Mouse (Mus musculus): ENCODE data around the gene Hes3. TPM values are rescaled to one million over a fixed set of nuclear protein-coding genes. Genes with fewer than 3 reads are reported as not detected.

Hes3 gene
- polyA plus RNA-seq, 1 experiment from 2014 or later: 0.09 TPM

DNA sequence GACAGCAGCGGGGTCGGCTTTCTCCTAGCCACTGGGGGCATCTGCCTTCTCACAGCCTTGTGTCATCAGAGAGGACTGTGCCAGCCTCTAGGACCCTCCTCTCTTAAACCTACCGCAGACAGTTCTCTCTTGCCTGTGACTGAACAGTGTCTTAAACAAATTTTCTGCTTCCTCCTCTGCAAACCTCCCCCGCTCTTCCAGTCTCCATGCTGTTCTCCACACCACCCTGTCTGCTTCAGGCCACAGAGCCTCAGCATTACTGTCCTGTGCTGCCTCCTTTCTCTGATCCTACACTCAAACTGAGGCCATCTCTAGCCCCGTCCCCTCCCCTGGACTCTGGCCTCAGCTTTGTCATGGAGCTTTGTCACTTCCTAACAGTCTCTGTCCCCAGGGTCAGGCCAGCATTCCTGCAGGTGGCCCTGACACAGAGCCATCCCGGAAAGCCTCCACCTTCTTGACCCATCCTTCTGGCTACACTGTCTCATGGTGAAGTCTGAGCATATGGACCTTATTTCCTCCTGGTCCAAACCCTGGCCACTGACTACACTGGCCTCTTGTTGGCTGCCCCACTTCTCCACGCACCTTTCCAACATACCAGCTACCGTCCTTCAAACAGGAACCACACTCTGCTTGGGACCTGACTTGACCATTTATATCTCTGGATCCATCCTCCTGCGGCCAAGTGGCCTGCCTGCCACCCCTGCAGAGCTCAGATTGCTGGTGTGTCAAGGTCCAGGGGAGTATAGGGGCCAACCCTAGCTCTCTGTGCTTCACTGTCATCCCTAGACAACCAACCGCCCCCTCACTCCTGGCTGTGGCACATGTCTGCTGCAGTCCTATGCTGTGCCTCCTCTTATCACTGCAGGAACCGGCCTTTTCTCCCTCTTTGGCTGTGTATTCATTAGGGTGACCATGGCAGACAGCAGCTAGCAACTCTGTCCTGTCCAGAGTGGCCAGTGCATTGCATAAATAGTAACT is 46.6 kb downstream of the Hes3 start:
- Histone ChIP-seq H3K4me3 (no peak overlapping the region), H3K9me3 (no peaks in the 10 kb centered on the region), H3K27ac (no peak overlapping the region), H3K36me3 (no peaks in the 10 kb centered on the region), H3K27me3 (no peaks in the 10 kb centered on the region), H3K4me2 (replicated peaks) (no peak overlapping the region), H3K4me1 (no peaks in the 10 kb centered on the region; the same call in 1 of the 2 replicates), H3K9ac (no peak overlapping the region)
- no peak for ATAC-seq (ENCODE audit: insufficient number of reproducible peaks, insufficient read depth, low FRiP score, low TSS enrichment)
- 68% methylated on average over 11 of the region's 11 CpGs for WGBS

GRCm38 (mm10) chr4:152243969-152244368 is 47.5 kb downstream of the Hes3 start:
- WGBS: 91% methylated on average over 8 of the region's 8 CpGs

GRCm38 (mm10) chr4:152243241-152243891 is 48.1 kb downstream of the Hes3 start:
- WGBS: 77% methylated on average over 9 of the region's 9 CpGs
- Histone ChIP-seq H3K4me2 (replicated peaks) (no peak overlapping the region), H3K4me1 (no peaks in the 10 kb centered on the region; the same call in 1 of the 2 replicates), H3K27me3 (no peaks in the 10 kb centered on the region), H3K27ac (no peak overlapping the region), H3K9ac (no peak overlapping the region), H3K9me3 (no peaks in the 10 kb centered on the region), H3K36me3 (no peaks in the 10 kb centered on the region), H3K4me3 (no peak overlapping the region)
- no peak for ATAC-seq (ENCODE audit: insufficient number of reproducible peaks, insufficient read depth, low FRiP score, low TSS enrichment)

More at GRCm38 (mm10) chr4:152243969-152244368, 47.5 kb downstream of the Hes3 start:
- Histone ChIP-seq H3K4me1 (no peaks in the 10 kb centered on the region; the same call in 1 of the 2 replicates), H3K27ac (no peak overlapping the region), H3K9ac (no peak overlapping the region), H3K27me3 (no peaks in the 10 kb centered on the region), H3K4me2 (replicated peaks) (no peak overlapping the region), H3K9me3 (no peaks in the 10 kb centered on the region), H3K36me3 (no peaks in the 10 kb centered on the region), H3K4me3 (no peak overlapping the region)
- ATAC-seq (ENCODE audit: insufficient number of reproducible peaks, insufficient read depth, low FRiP score, low TSS enrichment): no peak

GRCm38 (mm10) chr4:152239974-152240373 is 51.5 kb downstream of the Hes3 start:
- H3K9me3 ChIP-seq: no peaks in the 10 kb centered on the region
- H3K36me3 ChIP-seq: no peaks in the 10 kb centered on the region
- H3K27me3 ChIP-seq: no peaks in the 10 kb centered on the region
- no peak overlapping the region for H3K27ac ChIP-seq
- H3K4me1 ChIP-seq: no peaks in the 10 kb centered on the region; the same call in 1 of the 2 replicates
- H3K4me2 ChIP-seq (replicated peaks): no peak overlapping the region
- H3K4me3 ChIP-seq: no peak overlapping the region
- 55% methylated on average over 4 of the region's 4 CpGs for WGBS
- no peak overlapping the region for H3K9ac ChIP-seq
- ATAC-seq (ENCODE audit: insufficient number of reproducible peaks, insufficient read depth, low FRiP score, low TSS enrichment): no peak

Other genes with a start within 250 kb of the Hes3 start
- 17.8 and 19.0 TPM in 2 replicates for gene Plekhg5, start 219.2 kb downstream of the Hes3 start, polyA plus RNA-seq (2016; fragmentation: Nextera tagmentation; extraction: Ambion mirVana)
- 1.1 and 2.1 TPM in 2 replicates for gene Tnfrsf25, start 175.7 kb downstream of the Hes3 start, polyA plus RNA-seq (2016; fragmentation: Nextera tagmentation; extraction: Ambion mirVana)
- gene Espn, start 139.3 kb downstream of the Hes3 start, polyA plus RNA-seq (2016; fragmentation: Nextera tagmentation; extraction: Ambion mirVana): 6.4 and 6.6 TPM in 2 replicates
- gene Hes2, start 132.8 kb downstream of the Hes3 start, polyA plus RNA-seq (2016; fragmentation: Nextera tagmentation; extraction: Ambion mirVana): 0.09 TPM in 1 of 2 replicates, not detected in the other
- 57.9 and 69.8 TPM in 2 replicates for gene Acot7, start 113.5 kb downstream of the Hes3 start, polyA plus RNA-seq (2016; fragmentation: Nextera tagmentation; extraction: Ambion mirVana)
- gene Gpr153, start 17.4 kb downstream of the Hes3 start, polyA plus RNA-seq (2016; fragmentation: Nextera tagmentation; extraction: Ambion mirVana): 9.7 and 10.6 TPM in 2 replicates
- 30.3 and 33.4 TPM in 2 replicates for gene Icmt, start 5.6 kb upstream of the Hes3 start, polyA plus RNA-seq (2016; fragmentation: Nextera tagmentation; extraction: Ambion mirVana)
- 1.0 and 2.3 TPM in 2 replicates for gene Rnf207, start 27.3 kb upstream of the Hes3 start, polyA plus RNA-seq (2016; fragmentation: Nextera tagmentation; extraction: Ambion mirVana)
- gene Rpl22, start 34.1 kb upstream of the Hes3 start, polyA plus RNA-seq (2016; fragmentation: Nextera tagmentation; extraction: Ambion mirVana): 395 and 396 TPM in 2 replicates
- gene Chd5, start 47.0 kb upstream of the Hes3 start, polyA plus RNA-seq (2016; fragmentation: Nextera tagmentation; extraction: Ambion mirVana): 0.33 and 0.46 TPM in 2 replicates
- gene Nphp4, start 185.0 kb upstream of the Hes3 start, polyA plus RNA-seq (2016; fragmentation: Nextera tagmentation; extraction: Ambion mirVana): 4.2 TPM in 2 replicates
- gene Kcnab2, start 186.2 kb upstream of the Hes3 start, polyA plus RNA-seq (2016; fragmentation: Nextera tagmentation; extraction: Ambion mirVana): 12.4 and 15.6 TPM in 2 replicates

All from embryonic facial prominence, embryonic 12.5 days (tissue).